Mouse (Mus musculus): ENCODE results near the gene Mief1. TPM values are rescaled to one million over a fixed set of nuclear protein-coding genes. Genes with fewer than 3 reads are reported as not detected.

Gene Mief1
- polyA plus RNA-seq, 1 experiment from 2014 or later, result 38.5 TPM

DNA sequence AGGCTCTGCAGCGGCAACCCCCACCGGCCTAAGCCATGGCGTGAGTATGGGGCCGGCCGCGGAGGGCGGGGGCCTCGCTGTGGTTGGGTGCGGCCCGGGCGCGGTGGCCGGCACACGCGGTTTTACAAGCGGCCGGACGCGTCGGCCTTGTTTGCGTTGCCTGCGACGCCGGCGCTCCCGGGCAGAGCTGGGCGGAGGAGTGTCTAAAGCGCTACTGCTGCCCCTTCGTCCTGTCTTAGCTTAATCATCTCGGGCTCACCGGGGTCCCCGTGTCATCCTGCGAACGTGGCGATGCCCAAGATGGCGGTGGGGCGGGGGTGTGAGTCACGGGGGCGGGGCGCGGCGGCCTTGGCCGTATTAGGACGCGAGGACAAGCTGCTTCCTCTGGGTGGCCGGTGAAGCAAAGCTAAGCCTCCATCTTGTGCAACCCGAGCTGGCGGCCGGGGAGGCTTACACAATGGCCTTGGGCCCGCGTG is 21.9 kb downstream of the Mief1 start:
- H3K4me3 ChIP-seq (ENCODE audit: low read depth, low read length), result peak overlapping the region; percentile 100
- peaks cover 20% of the 10 kb centered on the region for H3K36me3 ChIP-seq (ENCODE audit: control insufficient read depth, insufficient read depth, low read length)
- H3K4me1 ChIP-seq (replicated peaks; ENCODE audit: control insufficient read depth, insufficient read depth, low read length), result peaks cover 12% of the 10 kb centered on the region; the same call in 1 of the 2 replicates
- peak overlapping the region; percentile 86 for H3K4me2 ChIP-seq (replicated peaks; ENCODE audit: low read depth, low read length)
- peak; percentile 44 for ATAC-seq (ENCODE audit: low FRiP score)
- H3K27ac ChIP-seq (ENCODE audit: low read depth, low read length), result peak overlapping the region; percentile 96
- H3K9ac ChIP-seq (ENCODE audit: low read depth, low read length), result peak overlapping the region; percentile 100
- DNase-seq (ENCODE audit: low spot score), result peak; percentile 83
- WGBS, result 0% methylated on average over 35 of the region's 51 CpGs
- H3K9me3 ChIP-seq (ENCODE audit: control insufficient read depth, low read length), result no peaks in the 10 kb centered on the region
- no peaks in the 10 kb centered on the region for H3K27me3 ChIP-seq (ENCODE audit: control insufficient read depth, insufficient read depth, low read length)

DNA sequence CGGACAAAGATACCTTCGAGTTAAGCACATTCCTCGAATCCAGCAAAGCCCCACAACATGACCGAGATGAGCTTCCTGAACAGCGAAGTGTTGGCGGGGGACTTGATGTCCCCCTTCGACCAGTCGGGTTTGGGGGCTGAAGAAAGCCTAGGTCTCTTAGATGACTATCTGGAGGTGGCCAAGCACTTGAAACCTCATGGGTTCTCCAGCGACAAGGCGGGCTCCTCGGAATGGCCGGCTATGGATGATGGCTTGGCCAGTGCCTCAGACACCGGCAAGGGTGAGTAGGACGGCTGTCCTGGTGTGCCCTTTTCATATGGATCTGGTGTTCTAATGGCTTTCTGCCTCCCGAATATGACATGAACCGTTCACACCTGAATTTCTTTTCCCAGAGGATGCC is 22.4 kb downstream of the Mief1 start:
- Histone ChIP-seq H3K27ac (ENCODE audit: low read depth, low read length) (peak overlapping the region; percentile 96), H3K9ac (ENCODE audit: low read depth, low read length) (peak overlapping the region; percentile 100), H3K27me3 (ENCODE audit: control insufficient read depth, insufficient read depth, low read length) (no peaks in the 10 kb centered on the region), H3K4me2 (replicated peaks; ENCODE audit: low read depth, low read length) (peak overlapping the region; percentile 86), H3K4me3 (ENCODE audit: low read depth, low read length) (peak overlapping the region; percentile 100), H3K36me3 (ENCODE audit: control insufficient read depth, insufficient read depth, low read length) (peaks cover 15% of the 10 kb centered on the region), H3K9me3 (ENCODE audit: control insufficient read depth, low read length) (no peaks in the 10 kb centered on the region), H3K4me1 (replicated peaks; ENCODE audit: control insufficient read depth, insufficient read depth, low read length) (peaks cover 12% of the 10 kb centered on the region; the same call in 1 of the 2 replicates)
- DNase-seq (ENCODE audit: low spot score) (no peak), ATAC-seq (ENCODE audit: low FRiP score) (no peak)
- WGBS, result 13% methylated on average over 16 of the region's 16 CpGs

DNA sequence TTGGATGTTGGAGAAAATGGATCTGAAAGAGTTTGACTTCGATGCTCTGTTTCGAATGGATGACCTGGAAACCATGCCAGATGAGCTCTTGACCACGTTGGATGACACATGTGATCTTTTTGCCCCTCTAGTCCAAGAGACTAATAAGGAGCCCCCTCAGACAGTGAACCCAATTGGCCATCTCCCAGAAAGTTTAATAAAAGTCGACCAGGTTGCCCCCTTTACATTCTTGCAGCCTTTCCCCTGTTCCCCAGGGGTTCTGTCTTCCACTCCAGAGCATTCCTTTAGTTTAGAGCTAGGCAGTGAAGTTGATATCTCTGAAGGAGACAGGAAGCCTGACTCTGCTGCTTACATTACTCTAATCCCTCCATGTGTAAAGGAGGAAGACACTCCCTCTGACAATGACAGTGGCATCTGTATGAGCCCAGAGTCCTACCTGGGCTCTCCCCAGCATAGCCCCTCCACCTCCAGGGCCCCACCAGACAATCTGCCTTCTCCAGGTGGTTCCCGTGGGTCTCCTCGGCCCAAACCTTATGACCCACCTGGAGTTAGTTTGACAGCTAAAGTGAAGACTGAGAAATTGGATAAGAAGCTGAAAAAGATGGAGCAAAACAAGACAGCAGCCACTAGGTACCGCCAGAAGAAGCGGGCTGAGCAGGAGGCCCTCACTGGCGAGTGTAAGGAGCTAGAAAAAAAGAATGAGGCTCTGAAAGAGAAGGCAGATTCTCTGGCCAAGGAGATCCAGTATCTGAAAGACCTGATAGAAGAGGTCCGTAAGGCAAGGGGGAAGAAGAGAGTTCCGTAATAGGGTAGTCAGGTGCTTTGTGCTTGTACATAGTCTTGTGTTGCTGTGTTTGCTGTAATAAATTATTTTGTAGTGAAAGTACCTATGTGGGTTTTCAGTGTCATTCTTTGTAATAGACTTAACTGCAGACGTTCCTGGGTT is 23.1 kb downstream of the Mief1 start:
- Histone ChIP-seq H3K9me3 (ENCODE audit: control insufficient read depth, low read length) (no peaks in the 10 kb centered on the region), H3K36me3 (ENCODE audit: control insufficient read depth, insufficient read depth, low read length) (peaks cover 15% of the 10 kb centered on the region), H3K9ac (ENCODE audit: low read depth, low read length) (peak overlapping the region; percentile 100), H3K27ac (ENCODE audit: low read depth, low read length) (peak overlapping the region; percentile 96), H3K4me1 (replicated peaks; ENCODE audit: control insufficient read depth, insufficient read depth, low read length) (peaks cover 12% of the 10 kb centered on the region; the same call in 1 of the 2 replicates), H3K27me3 (ENCODE audit: control insufficient read depth, insufficient read depth, low read length) (no peaks in the 10 kb centered on the region), H3K4me3 (ENCODE audit: low read depth, low read length) (peak overlapping the region; percentile 100), H3K4me2 (replicated peaks; ENCODE audit: low read depth, low read length) (peak overlapping the region; percentile 86)
- DNase-seq (ENCODE audit: low spot score) (no peak), ATAC-seq (ENCODE audit: low FRiP score) (no peak)
- 67% methylated on average over 12 of the region's 12 CpGs for WGBS

DNA sequence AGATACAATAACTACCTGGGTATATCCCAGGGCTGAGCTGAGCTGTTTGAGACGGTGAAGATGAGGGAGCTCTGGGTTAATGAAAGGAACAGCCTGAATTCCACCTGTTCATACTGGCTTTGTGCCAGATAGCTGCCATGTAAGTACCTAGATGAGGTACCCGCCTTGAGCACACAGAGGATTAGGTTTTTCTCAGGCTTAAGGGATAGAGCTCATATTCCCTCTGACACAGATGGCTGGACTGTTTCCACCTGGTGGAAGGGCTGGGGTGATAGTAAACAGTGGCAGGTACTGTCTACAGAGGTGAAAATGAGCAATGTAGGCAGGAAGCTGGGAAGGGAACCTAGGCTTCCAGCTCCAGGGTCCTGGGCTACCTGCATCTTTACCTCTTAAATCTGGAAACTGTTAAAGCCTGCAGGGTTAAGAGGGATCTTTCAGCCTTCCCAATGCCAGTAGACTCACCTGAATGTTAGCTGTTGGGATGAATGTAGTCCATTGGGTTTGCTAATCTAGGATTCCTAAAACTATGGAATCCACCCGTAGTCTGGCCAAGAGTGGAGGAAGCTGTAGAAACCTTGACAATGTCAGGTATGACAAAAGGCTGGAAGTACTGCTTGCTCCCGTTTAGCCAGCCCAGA is 23.9 kb downstream of the Mief1 start:
- Histone ChIP-seq H3K4me1 (replicated peaks; ENCODE audit: control insufficient read depth, insufficient read depth, low read length) (peaks cover 12% of the 10 kb centered on the region; the same call in 1 of the 2 replicates), H3K27me3 (ENCODE audit: control insufficient read depth, insufficient read depth, low read length) (no peaks in the 10 kb centered on the region), H3K27ac (ENCODE audit: low read depth, low read length) (no peak overlapping the region), H3K9ac (ENCODE audit: low read depth, low read length) (0 out of 2 replicates have a peak overlapping the region, but pooled peaks have one; percentile 7), H3K36me3 (ENCODE audit: control insufficient read depth, insufficient read depth, low read length) (peaks cover 15% of the 10 kb centered on the region), H3K9me3 (ENCODE audit: control insufficient read depth, low read length) (no peaks in the 10 kb centered on the region), H3K4me2 (replicated peaks; ENCODE audit: low read depth, low read length) (0 out of 2 replicates have a peak overlapping the region, but pooled peaks have one; percentile 4), H3K4me3 (ENCODE audit: low read depth, low read length) (peak overlapping the region; percentile 12)
- ATAC-seq (ENCODE audit: low FRiP score), result no peak
- DNase-seq (ENCODE audit: low spot score), result no peak
- WGBS, result 37% methylated on average over 4 of the region's 4 CpGs

DNA sequence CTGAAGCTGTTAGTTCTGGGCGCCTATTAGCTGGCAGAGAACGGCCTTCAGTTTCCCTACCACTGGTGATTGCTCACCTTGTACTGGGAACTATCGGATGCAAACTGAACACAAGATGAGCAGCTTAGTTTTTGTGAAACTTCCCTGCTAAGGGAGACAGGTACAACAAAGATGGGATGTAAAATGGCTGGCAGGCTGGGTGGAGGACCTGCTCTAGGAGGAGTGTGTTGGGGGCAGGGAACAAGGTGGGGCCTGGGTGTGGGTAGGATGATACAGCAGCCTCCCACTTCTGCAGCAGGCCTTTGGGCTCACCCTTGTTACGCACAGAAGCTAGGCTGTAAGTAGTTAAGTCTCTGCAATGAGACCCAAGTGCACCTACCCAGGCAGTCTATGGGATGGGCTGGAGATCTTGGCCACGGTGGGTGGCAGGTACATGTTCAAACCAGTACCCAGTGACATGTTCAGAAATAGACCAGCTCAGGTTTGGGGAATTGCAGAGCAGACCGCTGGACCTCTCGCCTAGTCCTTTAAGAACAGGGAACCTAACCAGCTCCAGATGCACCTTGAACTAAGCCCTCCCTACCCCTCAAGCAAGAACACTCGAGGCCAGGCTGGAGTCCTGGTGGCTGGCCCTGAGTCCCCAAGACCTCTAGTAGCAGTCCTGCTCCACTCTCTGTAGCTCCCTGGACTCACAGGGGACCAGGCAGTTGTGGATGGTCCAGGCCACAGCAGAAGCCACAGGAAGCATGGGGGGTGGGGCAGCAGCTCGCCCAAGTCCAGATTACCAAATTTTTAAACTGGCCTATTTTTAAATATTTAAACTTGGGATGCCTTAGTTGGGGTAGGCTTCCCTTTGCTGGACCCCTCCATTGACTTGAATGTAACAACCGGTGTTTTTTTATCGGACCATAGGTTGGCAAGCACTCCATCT is 24.7 kb downstream of the Mief1 start:
- 0 out of 2 replicates have a peak overlapping the region, but pooled peaks have one; percentile 4 for H3K4me2 ChIP-seq (replicated peaks; ENCODE audit: low read depth, low read length)
- H3K4me3 ChIP-seq (ENCODE audit: low read depth, low read length), result no peak overlapping the region
- no peak for DNase-seq (ENCODE audit: low spot score)

DNA sequence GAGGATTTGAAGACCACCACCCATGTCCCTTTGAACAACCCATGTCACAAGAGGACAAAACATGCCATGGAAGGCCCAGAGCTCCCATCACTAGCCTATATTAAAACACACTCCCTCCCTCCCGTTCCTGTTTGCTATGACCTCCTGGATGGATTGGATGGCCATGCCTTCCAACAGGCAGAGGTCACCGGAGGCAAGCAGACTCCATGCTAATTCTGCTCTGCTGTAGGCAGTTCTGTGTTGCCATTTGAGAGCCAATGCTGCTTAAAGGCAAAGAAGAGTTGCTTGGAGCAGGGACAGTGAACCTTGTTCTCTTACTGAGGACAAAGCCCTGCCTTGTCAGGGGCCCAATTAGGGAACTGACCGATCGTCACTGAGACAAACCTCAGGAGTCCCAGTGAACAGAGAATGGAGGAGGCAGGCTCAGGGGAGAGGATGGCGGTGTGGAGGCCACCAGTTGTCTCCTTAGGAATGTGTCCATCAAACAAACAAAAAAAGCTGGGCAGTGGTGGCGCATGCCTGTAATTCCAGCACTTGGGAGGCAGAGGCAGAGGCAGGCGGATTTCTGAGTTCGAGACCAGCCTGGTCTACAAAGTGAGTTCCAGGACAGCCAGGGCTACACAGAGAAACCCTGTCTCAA is 25.7 kb downstream of the Mief1 start:
- WGBS, result 68% methylated on average over 8 of the region's 8 CpGs
- H3K4me1 ChIP-seq (replicated peaks; ENCODE audit: control insufficient read depth, insufficient read depth, low read length), result peaks cover 11% of the 10 kb centered on the region; the same call in 1 of the 2 replicates
- no peak overlapping the region for H3K27ac ChIP-seq (ENCODE audit: low read depth, low read length)

More for the DNA sequence above, 24.7 kb downstream of the Mief1 start:
- Histone ChIP-seq H3K36me3 (ENCODE audit: control insufficient read depth, insufficient read depth, low read length) (peaks cover 15% of the 10 kb centered on the region), H3K9me3 (ENCODE audit: control insufficient read depth, low read length) (no peaks in the 10 kb centered on the region), H3K27ac (ENCODE audit: low read depth, low read length) (0 out of 2 replicates have a peak overlapping the region, but pooled peaks have one; percentile 53), H3K9ac (ENCODE audit: low read depth, low read length) (no peak overlapping the region), H3K4me1 (replicated peaks; ENCODE audit: control insufficient read depth, insufficient read depth, low read length) (peaks cover 15% of the 10 kb centered on the region; the same call in 1 of the 2 replicates), H3K27me3 (ENCODE audit: control insufficient read depth, insufficient read depth, low read length) (no peaks in the 10 kb centered on the region)
- WGBS, result 68% methylated on average over 11 of the region's 11 CpGs
- no peak for ATAC-seq (ENCODE audit: low FRiP score)

DNA sequence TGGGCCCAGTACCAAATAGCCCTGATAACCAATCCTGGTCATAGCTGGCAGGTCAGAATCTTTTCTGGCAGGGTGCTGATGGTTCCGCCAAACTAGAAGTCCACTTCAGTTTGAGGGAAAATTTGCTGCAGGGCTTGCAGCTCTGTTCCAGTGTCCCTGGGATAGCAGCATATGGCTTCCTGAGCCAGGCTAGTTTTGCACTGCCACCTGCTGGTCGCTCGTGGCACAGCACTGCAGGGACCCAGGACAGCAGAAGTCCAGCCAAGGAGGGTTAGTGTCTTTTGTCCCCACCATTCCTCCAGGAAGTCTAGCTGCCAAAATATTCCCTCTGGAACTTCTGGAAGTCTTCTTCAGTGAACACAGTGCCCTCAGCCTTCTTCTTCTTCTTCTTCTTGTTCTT is 26.9 kb downstream of the Mief1 start:
- Histone ChIP-seq H3K9me3 (ENCODE audit: control insufficient read depth, low read length) (no peaks in the 10 kb centered on the region), H3K4me2 (replicated peaks; ENCODE audit: low read depth, low read length) (no peak overlapping the region), H3K36me3 (ENCODE audit: control insufficient read depth, insufficient read depth, low read length) (peaks cover 15% of the 10 kb centered on the region), H3K27ac (ENCODE audit: low read depth, low read length) (no peak overlapping the region), H3K9ac (ENCODE audit: low read depth, low read length) (no peak overlapping the region), H3K27me3 (ENCODE audit: control insufficient read depth, insufficient read depth, low read length) (no peaks in the 10 kb centered on the region), H3K4me1 (replicated peaks; ENCODE audit: control insufficient read depth, insufficient read depth, low read length) (peaks cover 11% of the 10 kb centered on the region; the same call in 1 of the 2 replicates), H3K4me3 (ENCODE audit: low read depth, low read length) (no peak overlapping the region)
- no peak for ATAC-seq (ENCODE audit: low FRiP score)
- 17% methylated on average over 3 of the region's 3 CpGs for WGBS
- DNase-seq (ENCODE audit: low spot score), result peak; percentile 92

More for the DNA sequence above, 25.7 kb downstream of the Mief1 start:
- Histone ChIP-seq H3K4me3 (ENCODE audit: low read depth, low read length) (no peak overlapping the region), H3K4me2 (replicated peaks; ENCODE audit: low read depth, low read length) (no peak overlapping the region), H3K9ac (ENCODE audit: low read depth, low read length) (no peak overlapping the region), H3K9me3 (ENCODE audit: control insufficient read depth, low read length) (no peaks in the 10 kb centered on the region), H3K36me3 (ENCODE audit: control insufficient read depth, insufficient read depth, low read length) (peaks cover 15% of the 10 kb centered on the region), H3K27me3 (ENCODE audit: control insufficient read depth, insufficient read depth, low read length) (no peaks in the 10 kb centered on the region)
- no peak for DNase-seq (ENCODE audit: low spot score)
- ATAC-seq (ENCODE audit: low FRiP score), result no peak

Data from hindbrain, embryonic 11.5 days (tissue).